Mouse (Mus musculus) heart, postnatal 0 days (tissue): ENCODE results near the gene Fes. TPM values are rescaled to one million over a fixed set of nuclear protein-coding genes. Genes with fewer than 3 reads are reported as not detected.

ENCODE experiments used
- ATAC-seq: fragments of 200-750 bp; cut with Nextera tagmentation; 2 replicates; pipeline ENCODE4 v1.8.0; 2017; ENCODE audit warnings: low read depth, moderate number of reproducible peaks, moderate library complexity; ENCODE audit not compliant: insufficient read depth
- DNase-seq: peaks from one replicate; pipeline ENCODE4 v3.0.0-alpha.2; 2016; ENCODE audit warnings: low spot score
- H3K27ac ChIP-seq: fragments of 300-500 bp; sonication (generic); 2 replicates; pipeline ENCODE4 v1.5.1; 2014; ENCODE audit warnings: low read depth, mild to moderate bottlenecking
- H3K27me3 ChIP-seq: fragments of 300-500 bp; sonication (generic); 2 replicates; pipeline ENCODE4 v1.6.1; 2014; ENCODE audit warnings: low read length, mixed read lengths; ENCODE audit not compliant: control insufficient read depth, insufficient read depth
- H3K36me3 ChIP-seq: fragments of 300-500 bp; sonication (generic); replicated peaks from 2 replicates; pipeline ENCODE4 v1.6.1; 2014; ENCODE audit warnings: low read length, mixed read lengths; ENCODE audit not compliant: control insufficient read depth, insufficient read depth
- H3K4me1 ChIP-seq: fragments of 300-500 bp; sonication (generic); 2 replicates; pipeline ENCODE4 v1.6.1; 2014; ENCODE audit warnings: antibody characterized with exemption; ENCODE audit not compliant: control insufficient read depth, insufficient read depth
- H3K4me2 ChIP-seq: fragments of 300-500 bp; sonication (generic); 2 replicates; pipeline ENCODE4 v1.6.1; 2014; ENCODE audit warnings: low read depth, mild to moderate bottlenecking, low read length, moderate library complexity
- H3K4me3 ChIP-seq: fragments of 300-500 bp; sonication (generic); 2 replicates; pipeline ENCODE4 v1.5.1; 2014; ENCODE audit warnings: low read depth, low read length
- H3K9ac ChIP-seq: fragments of 300-500 bp; sonication (generic); replicated peaks from 2 replicates; pipeline ENCODE4 v1.6.1; 2014; ENCODE audit warnings: low read depth, low read length, mixed read lengths
- H3K9me3 ChIP-seq: fragments of 300-500 bp; sonication (generic); replicated peaks from 2 replicates; pipeline ENCODE4 v1.6.1; 2016; ENCODE audit warnings: low read length; ENCODE audit not compliant: control insufficient read depth
- CTCF ChIP-seq: IDR thresholded peaks from 2 replicates; pipeline ENCODE4 v1.5.1; 2016; ENCODE audit warnings: antibody characterized with exemption, control low read depth, low read depth
- EP300 ChIP-seq: IDR thresholded peaks from 2 replicates; pipeline ENCODE4 v1.6.1; 2016; ENCODE audit warnings: antibody characterized with exemption, low read depth
- WGBS: fragments of 180-500 bp; shearing (Covaris S2); extraction: QIAGEN DNeasy Blood & Tissue Kit; methylation state at CpG from one replicate; pipeline ENCODE4 v1.1.7; 2014; 5-methylcytosine and 5-hydroxymethylcytosine counted together
- polyA plus RNA-seq: library from polyadenylated mRNA; unstranded; fragments of >200 nt; fragmentation: Nextera tagmentation; extraction: Ambion mirVana; gene quantifications from 2 replicates; pipeline ENCODE4 v1.2.1, GENCODE M21; 2015
- total RNA-seq: library from RNA; depleted of rRNA; stranded (reverse); fragments of >200 nt; gene quantifications from 2 replicates; pipeline ENCODE4 v1.2.3, GENCODE M21; 2014; ENCODE audit warnings: low replicate concordance; rRNA removed

Fes gene
- total and polyA plus RNA-seq, 2 experiments from 2014 or later = 9.7 to 13.5 TPM

DNA sequence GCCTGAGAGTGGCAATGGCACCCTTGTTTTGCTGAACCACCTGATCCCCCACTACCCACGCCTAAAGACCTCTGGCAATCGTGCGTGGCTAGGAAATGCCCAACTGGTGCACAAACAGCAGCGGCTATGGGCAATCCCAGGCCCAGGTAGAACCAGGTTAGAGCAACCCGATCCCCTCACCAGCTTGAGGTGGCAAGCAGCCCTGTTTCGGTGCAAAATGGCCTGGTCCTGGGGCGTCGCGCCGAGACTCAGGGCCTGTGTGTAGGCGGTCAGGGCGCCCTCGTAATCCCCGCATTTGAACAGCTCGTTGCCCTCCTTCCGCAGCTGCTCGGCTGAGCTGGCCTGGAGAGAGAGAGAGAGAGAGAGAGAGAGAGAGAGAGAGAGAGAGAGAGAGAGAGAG, 48.4 kb downstream of the Fes start:
- ATAC-seq = no peak
- no peak overlapping the region for H3K27ac ChIP-seq

DNA sequence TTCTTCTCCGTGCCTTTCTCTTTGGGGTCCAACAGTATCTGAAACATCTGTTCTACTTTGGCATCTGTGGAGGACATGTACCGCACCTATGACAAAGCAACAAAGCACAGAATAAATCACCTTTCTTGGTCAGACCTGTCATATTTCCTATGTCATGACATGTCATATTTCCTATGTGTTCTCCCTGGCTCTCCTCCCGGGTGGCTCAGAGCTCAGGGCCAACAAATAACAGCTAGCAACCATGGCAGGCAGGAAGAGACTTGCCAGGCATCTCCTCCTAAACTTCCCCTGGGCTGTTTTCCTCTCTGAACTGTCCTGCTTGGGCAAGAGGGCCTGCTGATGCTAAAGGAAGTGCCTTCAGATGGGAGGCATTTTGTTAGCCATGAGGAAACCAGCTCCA, 50.8 kb downstream of the Fes start:
- no peak for ATAC-seq
- no peaks in the 10 kb centered on the region for H3K27me3 ChIP-seq
- peaks cover 16% of the 10 kb centered on the region for H3K4me1 ChIP-seq
- no peak overlapping the region for H3K27ac ChIP-seq
- H3K4me2 ChIP-seq = no peak overlapping the region
- TF ChIP-seq CTCF (no peak), EP300 (no peak)
- no peak for DNase-seq
- WGBS = 86% methylated on average over 3 of the region's 3 CpGs
- H3K9ac ChIP-seq = no peak overlapping the region
- no peak overlapping the region for H3K4me3 ChIP-seq
- H3K9me3 ChIP-seq = no peaks in the 10 kb centered on the region; the same call in 1 of the 2 replicates
- peaks cover 56% of the 10 kb centered on the region for H3K36me3 ChIP-seq

More for the DNA sequence above, 48.4 kb downstream of the Fes start:
- H3K4me3 ChIP-seq = peak overlapping the region; percentile 66
- 7% methylated on average over 17 of the region's 17 CpGs for WGBS
- H3K9me3 ChIP-seq = no peaks in the 10 kb centered on the region
- no peak for DNase-seq
- H3K36me3 ChIP-seq = peaks cover 33% of the 10 kb centered on the region
- peak overlapping the region; percentile 67 for H3K4me2 ChIP-seq
- TF ChIP-seq EP300 (no peak), CTCF (no peak)
- H3K4me1 ChIP-seq = peaks cover 23% of the 10 kb centered on the region
- H3K9ac ChIP-seq = peak overlapping the region; percentile 40
- H3K27me3 ChIP-seq = no peaks in the 10 kb centered on the region

DNA sequence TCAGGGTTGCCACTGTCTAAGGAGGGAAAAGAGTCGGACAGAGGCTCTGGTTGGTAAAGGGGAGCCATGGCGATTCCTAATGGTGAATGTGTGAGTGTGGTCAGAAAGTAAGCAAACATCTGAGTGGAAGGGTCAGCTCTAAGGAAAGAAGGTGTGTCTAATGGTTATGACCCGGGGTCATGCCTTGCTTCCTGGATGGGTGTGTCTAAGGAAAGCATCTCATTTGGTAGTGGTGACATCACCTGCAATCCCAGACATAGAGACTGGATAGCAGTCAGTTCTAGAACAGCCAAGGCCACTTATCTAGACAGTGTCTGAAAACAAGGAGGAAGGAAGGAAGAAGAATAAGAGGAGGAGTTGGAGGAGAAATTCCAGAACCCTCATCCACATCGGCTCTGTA, 52.9 kb downstream of the Fes start:
- no peak for ATAC-seq
- 73% methylated on average over 4 of the region's 4 CpGs for WGBS

DNA sequence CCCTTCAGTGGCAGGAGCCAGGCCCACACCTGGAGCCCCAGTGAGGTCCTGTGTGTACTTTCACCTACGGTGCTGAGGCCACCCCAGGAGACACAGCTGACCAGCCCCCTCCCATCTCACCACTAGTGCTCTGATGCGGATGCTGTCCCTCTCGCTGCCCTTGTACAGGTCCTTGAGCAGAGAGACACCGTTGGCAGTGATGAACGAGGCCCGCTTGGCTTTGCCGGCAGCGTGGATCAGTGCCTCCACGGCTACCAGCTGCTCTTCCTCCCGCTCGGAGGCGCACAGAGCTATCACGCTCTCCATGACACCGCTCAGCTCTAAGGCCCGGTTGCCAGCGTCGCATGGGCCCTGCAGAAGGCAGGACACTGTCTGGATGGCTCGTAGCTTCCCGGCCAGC, 56.3 kb downstream of the Fes start:
- no peak overlapping the region for H3K27ac ChIP-seq
- DNase-seq = no peak
- peaks cover 95% of the 10 kb centered on the region for H3K36me3 ChIP-seq
- no peaks in the 10 kb centered on the region for H3K4me1 ChIP-seq
- no peak overlapping the region for H3K9ac ChIP-seq
- ATAC-seq = no peak
- H3K9me3 ChIP-seq = no peaks in the 10 kb centered on the region; the same call in 1 of the 2 replicates
- H3K27me3 ChIP-seq = no peaks in the 10 kb centered on the region
- 94% methylated on average over 19 of the region's 19 CpGs for WGBS
- TF ChIP-seq EP300 (no peak), CTCF (no peak)
- H3K4me3 ChIP-seq = no peak overlapping the region
- H3K4me2 ChIP-seq = no peak overlapping the region

More for the DNA sequence above, 52.9 kb downstream of the Fes start:
- Histone ChIP-seq H3K4me2 (no peak overlapping the region), H3K9ac (no peak overlapping the region), H3K27me3 (no peaks in the 10 kb centered on the region), H3K27ac (no peak overlapping the region), H3K36me3 (peaks cover 77% of the 10 kb centered on the region), H3K4me1 (peaks cover 12% of the 10 kb centered on the region), H3K9me3 (no peaks in the 10 kb centered on the region; the same call in 1 of the 2 replicates), H3K4me3 (no peak overlapping the region)
- DNase-seq = no peak
- no peak for TF ChIP-seq EP300
- TF ChIP-seq CTCF = no peak

DNA sequence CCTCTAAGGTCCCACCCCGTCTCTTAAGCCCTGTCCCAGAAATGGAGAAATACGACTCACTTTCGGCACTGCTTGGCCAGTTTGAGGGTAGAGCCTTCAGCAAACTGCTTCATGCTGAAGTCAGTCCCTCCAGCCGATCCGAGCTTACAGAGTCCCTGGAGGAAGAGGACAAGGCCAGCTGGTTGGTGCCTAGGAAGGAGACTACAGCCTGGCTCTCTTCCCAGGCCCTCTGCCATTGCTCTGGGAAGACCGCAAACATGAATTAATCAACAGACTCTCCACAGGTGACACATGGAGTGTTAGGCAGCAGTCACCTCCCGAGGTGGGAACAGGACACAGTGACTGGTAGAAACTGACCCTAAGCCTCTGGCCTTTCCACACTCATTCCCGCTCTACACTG, 57.5 kb downstream of the Fes start:
- Histone ChIP-seq H3K27ac (no peak overlapping the region), H3K36me3 (peaks cover 95% of the 10 kb centered on the region), H3K27me3 (no peaks in the 10 kb centered on the region), H3K9ac (no peak overlapping the region), H3K4me3 (no peak overlapping the region), H3K4me1 (no peaks in the 10 kb centered on the region), H3K4me2 (no peak overlapping the region), H3K9me3 (no peaks in the 10 kb centered on the region; the same call in 1 of the 2 replicates)
- ATAC-seq (no peak), DNase-seq (no peak)
- 89% methylated on average over 8 of the region's 8 CpGs for WGBS
- TF ChIP-seq EP300 (no peak), CTCF (no peak)

Other genes with a start within 250 kb of the Fes start
- gene Sema4b, start 201.1 kb downstream of the Fes start, total RNA-seq = 17.5 and 24.2 TPM in 2 replicates
- 10.5 and 11.7 TPM in 2 replicates for gene Sema4b, start 201.1 kb downstream of the Fes start, polyA plus RNA-seq
- gene Cib1, start 155.1 kb downstream of the Fes start, total RNA-seq = 26.0 and 27.2 TPM in 2 replicates
- gene Cib1, start 155.1 kb downstream of the Fes start, polyA plus RNA-seq = 57.2 and 57.4 TPM in 2 replicates
- 2.5 and 5.5 TPM in 2 replicates for gene Gdpgp1, start 155.1 kb downstream of the Fes start, total RNA-seq
- 2.0 and 2.3 TPM in 2 replicates for gene Gdpgp1, start 155.1 kb downstream of the Fes start, polyA plus RNA-seq
- gene Ttll13, start 141.6 kb downstream of the Fes start, total RNA-seq = 0.35 TPM in 1 of 2 replicates, not detected in the other
- gene Ttll13, start 141.6 kb downstream of the Fes start, polyA plus RNA-seq = 0.51 and 0.98 TPM in 2 replicates
- 14.0 and 29.4 TPM in 2 replicates for gene Ngrn, start 126.7 kb downstream of the Fes start, total RNA-seq
- gene Ngrn, start 126.7 kb downstream of the Fes start, polyA plus RNA-seq = 35.8 and 40.5 TPM in 2 replicates
- 8.0 and 8.7 TPM in 2 replicates for gene Vps33b, start 118.3 kb downstream of the Fes start, total RNA-seq
- 3.6 and 3.9 TPM in 2 replicates for gene Vps33b, start 118.3 kb downstream of the Fes start, polyA plus RNA-seq
- gene Prc1, start 93.5 kb downstream of the Fes start, total RNA-seq = 59.9 and 98.0 TPM in 2 replicates
- gene Prc1, start 93.5 kb downstream of the Fes start, polyA plus RNA-seq = 46.1 and 49.4 TPM in 2 replicates
- gene Rccd1, start 63.5 kb downstream of the Fes start, total RNA-seq = 3.7 and 7.6 TPM in 2 replicates
- gene Rccd1, start 63.5 kb downstream of the Fes start, polyA plus RNA-seq = 2.9 and 3.1 TPM in 2 replicates
- 21.6 and 44.5 TPM in 2 replicates for gene Unc45a, start 46.9 kb downstream of the Fes start, total RNA-seq
- 11.0 and 12.5 TPM in 2 replicates for gene Unc45a, start 46.9 kb downstream of the Fes start, polyA plus RNA-seq
- gene Hddc3, start 44.8 kb downstream of the Fes start, total RNA-seq = 19.8 and 28.5 TPM in 2 replicates
- 14.5 and 17.8 TPM in 2 replicates for gene Hddc3, start 44.8 kb downstream of the Fes start, polyA plus RNA-seq
- gene Man2a2, start 16.6 kb downstream of the Fes start, total RNA-seq = 30.2 and 55.2 TPM in 2 replicates
- gene Man2a2, start 16.6 kb downstream of the Fes start, polyA plus RNA-seq = 7.2 and 7.7 TPM in 2 replicates
- gene Furin, start 17.5 kb upstream of the Fes start, total RNA-seq = 67.6 and 79.0 TPM in 2 replicates
- gene Furin, start 17.5 kb upstream of the Fes start, polyA plus RNA-seq = 16.9 and 18.9 TPM in 2 replicates
- gene Blm, start 147.2 kb upstream of the Fes start, total RNA-seq = 2.6 and 6.4 TPM in 2 replicates
- 3.9 and 4.5 TPM in 2 replicates for gene Blm, start 147.2 kb upstream of the Fes start, polyA plus RNA-seq